ENCODE assay signal across 10 mouse cellular contexts in the genomic region with DNA sequence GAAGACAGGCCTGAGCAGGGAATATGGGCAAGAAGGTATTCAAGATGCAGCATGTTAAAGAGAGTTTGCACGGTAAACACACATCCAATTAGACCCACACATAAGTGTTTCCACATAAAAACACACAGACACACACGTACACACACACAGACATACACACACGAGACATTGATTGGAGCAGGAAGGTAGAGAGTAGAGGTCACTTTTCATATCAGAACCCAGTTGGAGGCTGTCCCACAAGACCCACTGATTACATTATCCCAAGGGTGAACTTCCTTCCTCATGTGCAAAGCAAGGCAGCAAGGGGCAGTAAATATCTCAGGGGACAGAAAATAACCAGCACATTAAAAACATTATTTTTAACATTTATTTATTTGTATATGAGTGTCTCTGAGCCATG.
"Had no signal": no experiment of that assay in that cellular context is flagged by ENCODE, and none has a peak within 500 bp of the region (broad histone marks: within the 10 kb centered on the region; RNA-seq: fewer than 3 reads in every experiment).

No protein-coding gene starts in this region.

- H3K27me3 ChIP-seq: lung, embryonic 15.5 days; midbrain, embryonic 13.5 days; midbrain, embryonic 15.5 days; neural tube, embryonic 12.5 days; stomach, embryonic 15.5 days had no signal

- H3K4me1 ChIP-seq: lung, embryonic 15.5 days; midbrain, embryonic 13.5 days; midbrain, embryonic 15.5 days; neural tube, embryonic 12.5 days; stomach, embryonic 15.5 days had no signal

- H3K27ac ChIP-seq: liver, embryonic 14.5 days; lung, embryonic 15.5 days; macrophage; midbrain, embryonic 13.5 days; midbrain, embryonic 15.5 days; neural tube, embryonic 12.5 days; stomach, embryonic 15.5 days; stomach, postnatal 0 days had no signal

- H3K9ac ChIP-seq: liver, embryonic 14.5 days; lung, embryonic 15.5 days; midbrain, embryonic 13.5 days; midbrain, embryonic 15.5 days; neural tube, embryonic 12.5 days; stomach, embryonic 15.5 days had no signal

- H3K36me3 ChIP-seq: lung, embryonic 15.5 days; midbrain, embryonic 13.5 days; midbrain, embryonic 15.5 days; neural tube, embryonic 12.5 days; stomach, embryonic 15.5 days had no signal

- H3K4me3 ChIP-seq: lung, embryonic 15.5 days; midbrain, embryonic 13.5 days; midbrain, embryonic 15.5 days; neural tube, embryonic 12.5 days; stomach, embryonic 15.5 days had no signal

- ATAC-seq: lung, postnatal 0 days; midbrain, embryonic 13.5 days; midbrain, embryonic 15.5 days had no signal

- H3K9me3 ChIP-seq: lung, embryonic 15.5 days; midbrain, embryonic 13.5 days; midbrain, embryonic 15.5 days; neural tube, embryonic 12.5 days; stomach, embryonic 15.5 days had no signal

- H3K4me2 ChIP-seq: lung, embryonic 15.5 days; midbrain, embryonic 11.5 days; midbrain, embryonic 13.5 days; midbrain, embryonic 15.5 days; neural tube, embryonic 12.5 days; stomach, embryonic 15.5 days had no signal
